Mouse (Mus musculus) small intestine, adult 2 months (tissue): ENCODE data around the gene Fxyd7. TPM values are rescaled to one million over a fixed set of nuclear protein-coding genes. Genes with fewer than 3 reads are reported as not detected.

Source experiments
- H3K27ac ChIP-seq: fragments of 200-500 bp; 2 replicates; pipeline ENCODE4 v1.5.1; 2012; ENCODE audit warnings: low read depth, low read length, control low read depth, inconsistent platforms; ENCODE audit not compliant: insufficient read depth
- H3K27me3 ChIP-seq: fragments of 200-500 bp; 2 replicates; pipeline ENCODE4 v1.6.1; 2012; ENCODE audit warnings: mild to moderate bottlenecking, moderate library complexity, low read length, inconsistent platforms; ENCODE audit not compliant: control insufficient read depth, insufficient read depth
- H3K36me3 ChIP-seq: fragments of 200-500 bp; 2 replicates; pipeline ENCODE4 v1.6.1; 2012; ENCODE audit warnings: mild to moderate bottlenecking, low read length, control low read depth, inconsistent platforms; ENCODE audit not compliant: control insufficient read depth, insufficient read depth
- H3K4me1 ChIP-seq: fragments of 200-500 bp; 2 replicates; pipeline ENCODE4 v1.6.1; 2012; ENCODE audit warnings: low read length, inconsistent platforms, mixed read lengths; ENCODE audit not compliant: control insufficient read depth, insufficient read depth, insufficient read length
- H3K4me3 ChIP-seq: fragments of 200-500 bp; 2 replicates; pipeline ENCODE4 v1.5.1; 2012; ENCODE audit warnings: low read depth, mild to moderate bottlenecking, control low read depth, inconsistent platforms, low read length, moderate library complexity
- CTCF ChIP-seq: fragments of 200-500 bp; IDR thresholded peaks from 2 replicates; pipeline ENCODE4 v1.5.1; 2012; ENCODE audit warnings: low read depth, mild to moderate bottlenecking, control low read depth, inconsistent platforms, low read length, moderate library complexity, mixed read lengths; ENCODE audit not compliant: insufficient replicate concordance, insufficient read length; ENCODE audit errors: extremely low read depth
- POLR2A ChIP-seq: fragments of 200-500 bp; IDR thresholded peaks from 2 replicates; pipeline ENCODE4 v1.6.1; 2012; ENCODE audit warnings: low read depth, mild to moderate bottlenecking, control low read depth, inconsistent platforms, low read length, moderate library complexity
- WGBS: fragments of 180-500 bp; shearing (Covaris S2); methylation state at CpG from one replicate; pipeline ENCODE4 v1.1.7; 2018; 5-methylcytosine and 5-hydroxymethylcytosine counted together
- polyA plus RNA-seq: library from polyadenylated mRNA; depleted of rRNA; stranded (reverse); fragments of >200 nt; gene quantifications from 2 replicates; pipeline ENCODE4 v1.2.3, GENCODE M21; 2012

Fxyd7 gene
- polyA plus RNA-seq, 1 experiment, result 2.6 TPM

DNA sequence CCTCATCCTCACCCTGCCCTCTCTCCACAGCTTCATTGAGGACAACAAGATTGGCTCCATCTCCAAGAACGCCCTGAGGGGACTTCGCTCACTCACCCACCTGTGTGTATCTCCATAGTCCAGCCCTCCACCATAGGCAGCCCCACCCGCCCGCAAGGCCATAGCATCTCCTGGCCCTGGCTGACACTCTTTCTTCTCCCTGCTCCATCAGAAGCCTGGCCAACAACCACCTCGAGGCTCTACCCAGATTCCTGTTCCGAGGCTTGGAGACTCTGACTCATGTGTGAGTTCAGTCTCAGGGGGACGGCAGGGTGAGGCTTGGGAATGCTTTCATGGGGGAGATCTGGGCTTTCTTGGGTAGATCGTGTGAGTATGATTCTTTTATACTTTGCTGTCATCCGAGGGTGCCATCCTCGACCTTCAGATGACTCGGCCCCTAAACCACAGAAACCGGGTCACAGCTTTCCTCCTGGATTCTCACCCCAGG, 11.8 kb upstream of the Fxyd7 start:
- Histone ChIP-seq H3K27ac (no peak overlapping the region), H3K4me3 (no peak overlapping the region), H3K27me3 (no peaks in the 10 kb centered on the region), H3K4me1 (no peaks in the 10 kb centered on the region), H3K36me3 (no peaks in the 10 kb centered on the region)
- 83% methylated on average over 12 of the region's 12 CpGs for WGBS
- TF ChIP-seq CTCF (no peak), POLR2A (no peak)

DNA sequence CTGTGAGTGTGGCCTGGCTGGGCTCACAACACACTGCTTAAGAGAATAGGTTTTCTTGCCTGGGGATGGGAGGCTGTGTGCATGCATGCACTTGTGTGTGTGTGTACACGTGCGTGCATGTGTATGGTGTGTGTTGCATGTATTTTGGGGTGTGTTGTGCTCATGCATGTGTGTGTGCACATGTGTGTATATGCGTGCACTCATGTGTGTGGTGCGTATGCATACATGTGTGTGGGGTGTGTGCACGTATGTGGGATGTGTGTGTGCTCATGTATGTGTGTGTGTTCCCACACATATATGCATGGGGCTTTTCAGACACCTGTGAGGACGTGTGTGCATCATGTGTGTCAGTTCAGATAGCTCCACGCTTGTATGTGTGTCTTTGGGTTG, 9.3 kb upstream of the Fxyd7 start:
- no peak overlapping the region for H3K27ac ChIP-seq
- no peak overlapping the region for H3K4me3 ChIP-seq
- no peaks in the 10 kb centered on the region for H3K27me3 ChIP-seq
- 89% methylated on average over 7 of the region's 7 CpGs for WGBS
- TF ChIP-seq POLR2A (no peak), CTCF (no peak)
- peaks cover 2% of the 10 kb centered on the region; the same call in 1 of the 2 replicates for H3K4me1 ChIP-seq
- no peaks in the 10 kb centered on the region for H3K36me3 ChIP-seq

DNA sequence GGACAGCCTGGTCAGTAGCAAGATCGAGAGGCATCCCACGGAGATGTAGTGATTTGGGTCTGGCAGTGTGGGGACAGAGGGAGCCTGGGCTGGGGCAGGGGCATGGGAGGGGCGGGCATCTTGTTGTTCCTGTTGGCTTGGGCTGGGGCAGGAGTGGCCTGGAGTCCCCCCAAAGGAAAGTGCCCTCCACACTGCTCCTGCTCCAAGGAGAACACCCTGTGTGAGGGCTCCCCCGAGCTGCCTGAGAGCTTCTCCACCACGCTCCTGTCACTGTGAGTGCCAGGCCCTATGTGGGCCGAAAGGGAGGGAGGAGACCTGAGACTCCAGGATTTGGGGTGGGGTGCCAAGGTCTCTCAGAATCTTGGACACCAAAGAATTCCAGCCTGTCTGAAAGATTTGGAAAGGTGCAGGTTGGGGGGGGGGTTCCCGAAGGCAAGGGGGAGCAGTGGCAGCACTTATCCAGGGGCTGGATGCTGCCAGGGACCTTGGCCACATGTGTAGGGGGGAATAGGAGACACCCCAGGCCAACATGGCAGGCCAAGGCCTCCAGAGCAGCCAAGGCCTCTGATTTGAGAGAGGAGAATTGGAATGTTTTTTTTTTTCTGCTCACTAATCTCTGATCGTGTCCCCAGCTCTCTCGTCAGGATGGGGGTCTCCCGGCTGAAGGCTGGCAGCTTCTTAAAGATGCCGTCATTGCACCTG, 8.8 kb upstream of the Fxyd7 start:
- 88% methylated on average over 11 of the region's 11 CpGs for WGBS

DNA sequence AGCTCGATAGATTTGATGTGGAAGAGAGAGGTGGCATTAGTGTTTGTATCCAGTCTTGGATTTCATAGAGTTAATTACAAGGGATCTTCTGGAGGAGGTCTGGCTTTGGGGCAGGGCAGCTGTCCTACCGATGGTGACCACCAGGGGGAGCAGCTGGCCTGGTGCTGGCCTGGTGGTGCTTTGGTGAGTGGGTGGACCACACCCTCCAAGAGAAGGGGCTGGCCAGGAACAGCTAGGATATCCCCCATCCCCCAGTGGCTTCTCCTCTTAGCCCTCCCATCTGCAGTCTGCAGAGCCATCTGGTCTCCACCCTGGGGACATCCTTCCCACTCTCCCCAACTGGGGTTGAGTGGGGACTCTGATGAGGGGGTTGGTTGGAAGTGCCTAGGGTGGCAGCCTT, 7.8 kb upstream of the Fxyd7 start, which contains the start of gene Lgi4:
Gene Lgi4 (plus strand): TSS at position 235 of the 400 bp plus-strand sequence.
- Histone ChIP-seq H3K36me3 (no peaks in the 10 kb centered on the region), H3K27ac (no peak within 1 kb of the TSS), H3K4me3 (no peak within 1 kb of the TSS), H3K4me1 (peaks cover 2% of the 10 kb centered on the region; the same call in 1 of the 2 replicates), H3K27me3 (no peaks in the 10 kb centered on the region; the same call in 1 of the 2 replicates)
- WGBS, result 1% methylated on average over 2 of the region's 2 CpGs
- peak; percentile 95 for TF ChIP-seq CTCF
- TF ChIP-seq POLR2A, result no peak

More for the DNA sequence above, 8.8 kb upstream of the Fxyd7 start:
- no peak overlapping the region for H3K4me3 ChIP-seq
- no peaks in the 10 kb centered on the region for H3K36me3 ChIP-seq
- no peaks in the 10 kb centered on the region for H3K27me3 ChIP-seq
- no peak overlapping the region for H3K27ac ChIP-seq
- H3K4me1 ChIP-seq, result peaks cover 2% of the 10 kb centered on the region; the same call in 1 of the 2 replicates
- TF ChIP-seq POLR2A (no peak), CTCF (no peak)

DNA sequence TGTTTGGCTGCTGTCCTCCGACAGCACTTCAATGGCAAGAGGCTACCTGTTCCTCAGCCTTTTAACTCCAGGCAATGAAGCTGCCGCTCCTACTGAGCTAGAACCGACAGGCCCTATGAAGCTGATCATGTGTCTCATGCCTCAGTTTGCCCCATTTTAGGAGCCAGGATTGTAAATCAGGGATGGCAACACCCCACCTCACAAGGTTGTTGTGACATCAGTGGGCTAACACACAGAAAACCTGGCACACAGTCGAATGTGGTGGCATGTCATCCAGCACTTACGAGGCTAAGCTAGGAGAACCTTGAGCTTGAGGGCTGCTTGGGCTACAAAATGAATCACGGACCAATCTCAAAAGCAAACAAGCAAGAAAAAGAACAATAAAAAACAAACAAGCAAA, 6.9 kb upstream of the Fxyd7 start:
- H3K4me3 ChIP-seq, result no peak overlapping the region
- no peak overlapping the region for H3K27ac ChIP-seq
- no peak for TF ChIP-seq POLR2A
- no peak for TF ChIP-seq CTCF
- 86% methylated on average over 6 of the region's 6 CpGs for WGBS
- no peaks in the 10 kb centered on the region for H3K36me3 ChIP-seq
- H3K4me1 ChIP-seq, result peaks cover 2% of the 10 kb centered on the region; the same call in 1 of the 2 replicates
- H3K27me3 ChIP-seq, result peaks cover 1% of the 10 kb centered on the region

DNA sequence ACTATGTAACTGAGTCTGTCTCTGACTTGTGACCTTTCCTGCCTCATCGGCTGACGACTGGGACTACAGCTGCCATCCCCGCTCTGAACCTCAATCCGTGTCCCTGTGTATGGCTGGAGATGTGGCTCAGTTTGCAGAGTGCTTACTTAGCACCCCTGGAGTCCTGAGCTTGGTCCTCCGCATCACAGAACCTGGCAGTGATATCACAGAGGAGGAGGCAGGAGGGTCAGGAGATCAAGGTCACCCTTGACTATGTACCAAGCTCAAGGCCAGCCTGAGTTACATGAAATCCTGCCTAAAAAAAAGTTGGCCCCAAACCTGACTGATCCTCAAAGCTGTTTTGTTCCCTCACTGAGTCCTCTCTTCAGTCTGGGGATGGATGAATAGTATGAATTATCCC, 6.5 kb upstream of the Fxyd7 start:
- no peak overlapping the region for H3K4me3 ChIP-seq

DNA sequence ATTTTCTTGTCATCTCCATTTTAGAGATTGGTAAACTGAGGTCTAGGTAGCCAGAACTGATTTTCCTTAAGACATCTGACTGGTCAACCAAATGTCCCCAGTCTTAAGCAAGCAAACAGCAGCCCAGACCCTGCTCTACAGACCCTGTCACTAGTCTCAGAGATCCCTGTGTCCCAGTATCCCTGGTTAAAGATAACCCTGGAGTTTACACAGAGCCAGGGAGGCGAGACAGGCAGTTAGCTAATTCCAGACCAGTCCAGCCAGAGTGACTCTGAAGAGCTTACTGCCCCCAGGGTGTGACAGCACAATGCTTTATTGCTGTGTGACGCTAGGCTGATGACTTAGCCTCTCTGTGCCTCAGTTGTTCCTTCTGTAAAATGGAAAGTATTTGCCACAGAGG, 5.8 kb upstream of the Fxyd7 start, which contains the start of gene Fxyd1:
Gene Fxyd1 (minus strand): TSS at position 129 of the 400 bp plus-strand sequence.
- no peaks in the 10 kb centered on the region for H3K36me3 ChIP-seq
- WGBS, result 50% methylated on average over 2 of the region's 2 CpGs
- H3K4me3 ChIP-seq, result no peak within 1 kb of the TSS
- no peak for TF ChIP-seq CTCF
- no peak for TF ChIP-seq POLR2A
- H3K27me3 ChIP-seq, result peaks cover 12% of the 10 kb centered on the region
- H3K27ac ChIP-seq, result no peak within 1 kb of the TSS
- peaks cover 2% of the 10 kb centered on the region; the same call in 1 of the 2 replicates for H3K4me1 ChIP-seq

More for the DNA sequence above, 6.5 kb upstream of the Fxyd7 start:
- TF ChIP-seq CTCF (no peak), POLR2A (no peak)
- H3K27me3 ChIP-seq, result peaks cover 6% of the 10 kb centered on the region
- WGBS, result 69% methylated on average over 5 of the region's 5 CpGs
- no peak overlapping the region for H3K27ac ChIP-seq
- peaks cover 2% of the 10 kb centered on the region; the same call in 1 of the 2 replicates for H3K4me1 ChIP-seq
- no peaks in the 10 kb centered on the region for H3K36me3 ChIP-seq
